Mouse (Mus musculus): ENCODE results near the gene Tcap. TPM values are rescaled to one million over a fixed set of nuclear protein-coding genes. Genes with fewer than 3 reads are reported as not detected.
"Not testable (repeated sequence)": the region's sequence is repeated elsewhere in the genome, so short reads cannot be mapped to it uniquely, and the experiment has no call there.

Tcap gene
- total RNA-seq, 2 experiments from 2014 or later: 0.94 to 1.3 TPM

- no peak for DNase-seq (ENCODE audit: low spot score in 2 of 2)
Observed at GRCm38 (mm10) chr11:98380106-98380505, 3.5 kb upstream of the Tcap start.

GRCm38 (mm10) chr11:98381651-98382050, 2.0 kb upstream of the Tcap start:
- DNase-seq (ENCODE audit: low spot score in 2 of 2): no peak

GRCm38 (mm10) chr11:98382405-98382804, 1.2 kb upstream of the Tcap start:
- DNase-seq (ENCODE audit: low spot score in 2 of 2): not testable (repeated sequence)

DNA sequence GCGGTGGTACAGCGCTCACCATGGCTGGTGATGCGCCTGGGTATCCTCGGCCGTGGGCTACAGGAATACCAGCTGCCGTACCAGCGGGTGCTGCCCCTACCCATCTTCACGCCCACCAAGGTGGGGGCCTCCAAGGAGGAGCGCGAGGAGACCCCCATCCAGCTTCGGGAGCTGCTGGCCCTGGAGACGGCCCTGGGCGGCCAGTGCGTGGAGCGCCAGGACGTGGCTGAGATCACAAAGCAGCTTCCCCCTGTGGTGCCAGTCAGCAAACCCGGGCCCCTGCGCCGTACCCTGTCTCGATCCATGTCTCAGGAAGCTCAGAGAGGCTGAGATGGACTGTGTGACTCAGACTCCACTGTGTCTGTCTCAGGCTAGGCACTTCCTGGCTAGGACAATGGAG, 605 bp downstream of the Tcap start:
- no peak for DNase-seq (ENCODE audit: low spot score in 2 of 2)

GRCm38 (mm10) chr11:98384721-98385637, 1.4 kb downstream of the Tcap start:
- DNase-seq (ENCODE audit: low spot score in 2 of 2): no peak

GRCm38 (mm10) chr11:98385638-98386585, 2.3 kb downstream of the Tcap start, which contains the start of gene Pnmt:
Gene Pnmt (plus strand): TSS chr11:98386450.
- DNase-seq (ENCODE audit: low spot score in 2 of 2): no peak

DNA sequence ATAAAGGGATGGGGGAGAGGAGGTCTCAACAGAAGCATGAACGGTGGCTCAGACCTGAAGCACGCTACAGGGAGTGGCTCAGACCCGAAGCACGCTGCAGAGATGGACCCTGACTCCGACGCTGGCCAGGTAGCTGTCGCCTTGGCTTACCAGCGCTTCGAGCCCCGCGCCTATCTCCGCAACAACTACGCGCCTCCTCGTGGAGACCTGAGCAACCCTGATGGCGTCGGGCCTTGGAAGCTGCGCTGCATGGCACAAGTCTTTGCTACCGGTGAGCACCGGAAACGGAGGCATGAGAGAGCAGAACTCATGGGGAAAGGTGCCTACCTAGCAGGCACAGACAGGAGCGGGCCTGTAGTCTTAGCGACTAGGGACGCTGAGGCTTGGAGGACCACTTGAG, 3.0 kb downstream of the Tcap start:
- no peak for DNase-seq (ENCODE audit: low spot score in 2 of 2)

- no peak for DNase-seq (ENCODE audit: low spot score in 2 of 2)
Observed at GRCm38 (mm10) chr11:98387056-98387577, 3.5 kb downstream of the Tcap start.

- DNase-seq (ENCODE audit: low spot score in 2 of 2): no peak
Observed at GRCm38 (mm10) chr11:98388282-98388681, 4.7 kb downstream of the Tcap start.

- peak in 1 of 2 experiments; percentile 65 for DNase-seq (ENCODE audit: low spot score in 2 of 2)
Observed at GRCm38 (mm10) chr11:98389221-98389780, 5.7 kb downstream of the Tcap start.

- no peak for DNase-seq (ENCODE audit: low spot score in 2 of 2)
Observed at GRCm38 (mm10) chr11:98390141-98390540, 6.5 kb downstream of the Tcap start.

DNA sequence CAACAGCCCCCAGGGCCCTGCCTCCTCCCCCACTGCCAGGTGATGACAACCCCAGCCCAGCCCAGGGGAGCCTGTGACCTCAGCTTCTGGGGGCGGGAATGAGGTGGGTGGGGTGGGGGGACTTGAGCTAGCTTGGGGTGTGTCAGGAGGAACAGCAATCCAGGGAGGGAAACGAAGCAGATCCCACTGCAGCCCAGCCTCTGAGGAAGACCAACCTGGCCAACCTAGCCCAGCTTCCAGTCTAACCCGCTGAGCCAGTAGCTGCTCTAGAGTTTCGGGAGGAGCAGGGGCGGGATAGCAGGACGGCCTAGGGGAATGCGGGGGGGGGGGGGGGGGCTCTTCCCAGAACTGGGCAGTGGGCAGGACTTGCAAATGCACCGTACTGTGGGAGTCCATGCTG, 8.4 kb downstream of the Tcap start:
- DNase-seq (ENCODE audit: low spot score in 2 of 2): no peak

DNA sequence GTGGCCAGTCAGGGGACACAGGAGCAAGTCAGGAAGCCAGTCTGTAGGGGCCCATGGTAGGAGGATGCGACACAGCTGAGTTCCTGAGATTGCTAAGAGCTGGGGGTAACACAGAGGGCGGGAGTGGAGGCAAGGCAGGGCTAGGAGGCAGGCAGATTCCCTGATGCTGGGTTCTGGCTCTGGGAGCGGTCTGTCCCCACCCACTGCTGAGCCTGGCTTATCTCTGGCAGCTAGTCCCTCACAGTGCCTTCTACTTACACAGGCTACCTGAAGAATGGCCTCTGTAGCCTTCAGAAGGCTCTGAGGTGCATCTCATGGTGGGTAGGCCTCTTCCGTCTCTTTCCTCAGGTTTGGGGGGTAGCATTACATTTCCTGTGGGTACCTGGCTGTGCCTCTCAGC, 9.0 kb downstream of the Tcap start:
- no peak for DNase-seq (ENCODE audit: low spot score in 2 of 2)

GRCm38 (mm10) chr11:98393317-98393716, 9.7 kb downstream of the Tcap start:
- no peak for DNase-seq (ENCODE audit: low spot score in 2 of 2)

DNA sequence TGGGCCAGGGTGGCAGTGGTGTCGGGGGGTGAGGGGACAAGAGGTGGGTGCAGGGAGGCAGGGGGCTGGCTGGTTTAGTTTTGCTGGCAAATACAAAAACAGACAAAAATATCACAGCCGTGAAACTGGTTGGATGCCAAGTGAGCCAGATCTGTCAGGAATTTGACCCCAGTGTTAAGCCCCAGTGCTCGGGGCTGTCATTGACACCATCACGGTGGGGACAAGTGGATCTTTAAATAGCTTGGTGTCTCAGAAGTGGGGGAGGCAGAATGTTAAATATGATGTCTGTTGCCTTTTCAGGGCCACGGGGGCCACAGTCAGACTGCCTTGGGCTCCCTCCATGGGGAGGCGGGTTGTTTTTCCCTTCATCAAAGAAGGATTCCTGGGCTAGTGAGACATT, 10.7 kb downstream of the Tcap start:
- no peak for DNase-seq (ENCODE audit: low spot score in 2 of 2)

DNA sequence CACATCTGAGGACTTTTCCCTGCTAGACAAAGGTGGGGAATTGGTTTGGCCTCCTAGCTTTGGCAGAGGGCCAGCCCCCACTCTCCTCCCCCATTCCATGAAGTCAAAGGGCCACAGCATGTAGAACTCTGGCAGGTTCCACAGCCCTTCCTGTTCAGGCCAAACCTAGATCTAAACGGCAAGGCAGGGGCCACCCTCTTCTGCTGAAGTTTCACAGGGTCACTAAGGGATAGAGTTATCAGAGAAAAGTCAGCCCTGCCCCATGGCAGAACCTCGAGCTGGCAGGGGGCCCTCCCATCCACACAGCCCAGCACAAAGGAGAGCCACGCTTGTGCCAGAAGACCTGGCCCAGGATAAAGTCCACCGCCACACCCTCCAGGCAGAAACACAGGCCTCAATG, 11.4 kb downstream of the Tcap start:
- no peak for DNase-seq (ENCODE audit: low spot score in 2 of 2)

GRCm38 (mm10) chr11:98397946-98398345, 14.3 kb downstream of the Tcap start:
- DNase-seq (ENCODE audit: low spot score in 2 of 2): no peak

- peak; percentile 90 to 92 for DNase-seq (ENCODE audit: low spot score in 2 of 2)
Observed at GRCm38 (mm10) chr11:98400161-98400726, 16.6 kb downstream of the Tcap start, which contains the start of gene Pgap3. Gene Pgap3 (minus strand): TSS chr11:98400490.

GRCm38 (mm10) chr11:98400816-98401215, 17.2 kb downstream of the Tcap start:
- DNase-seq (ENCODE audit: low spot score in 2 of 2): no peak

DNA sequence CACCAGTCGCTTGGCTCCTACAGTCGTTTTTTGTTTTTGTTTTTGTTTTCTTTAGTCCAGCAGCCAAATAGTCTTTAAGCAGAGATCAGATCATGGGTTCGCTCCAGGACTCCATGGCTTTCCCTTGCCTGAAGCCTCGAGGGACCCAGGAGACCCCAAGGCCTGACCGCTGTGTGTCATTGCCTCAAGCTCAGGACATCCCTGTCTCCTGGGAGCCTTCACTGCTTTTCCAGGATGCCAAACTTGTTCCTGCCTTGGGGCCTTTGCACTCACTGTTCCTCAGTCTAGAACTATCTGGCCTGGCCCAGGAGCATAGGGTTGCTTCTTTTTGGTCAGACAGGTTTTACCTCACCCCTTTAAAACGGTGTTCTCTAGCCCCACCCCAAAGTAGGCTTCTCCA, 23.0 kb downstream of the Tcap start:
- DNase-seq (ENCODE audit: low spot score in 2 of 2): no peak

DNA sequence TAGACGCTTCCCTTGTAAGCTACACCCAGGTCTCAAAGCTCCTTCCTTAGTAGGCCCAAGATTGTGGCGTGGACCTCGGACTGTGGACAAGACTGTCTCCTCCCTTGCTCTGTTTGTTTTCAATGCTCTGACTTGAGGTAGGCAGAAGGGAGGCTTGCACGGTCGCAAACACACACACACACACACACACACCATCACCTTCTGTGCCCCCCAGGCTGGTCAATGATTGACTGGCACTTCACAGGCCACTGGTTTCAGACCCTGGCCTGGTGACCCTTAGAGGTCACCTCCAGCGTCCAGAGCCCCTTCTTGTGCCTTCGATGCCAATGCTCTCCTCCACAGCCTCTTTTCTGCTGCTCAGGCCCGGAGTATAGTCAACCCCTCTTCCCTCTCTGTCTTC, 25.3 kb downstream of the Tcap start:
- no peak for DNase-seq (ENCODE audit: low spot score in 2 of 2)
